Mouse (Mus musculus) embryonic facial prominence, embryonic 13.5 days (tissue): ENCODE data around the gene Tmed9. TPM values are rescaled to one million over a fixed set of nuclear protein-coding genes. Genes with fewer than 3 reads are reported as not detected.

ENCODE experiments used
- ATAC-seq: fragments of 200-750 bp; cut with Nextera tagmentation; 2 replicates; pipeline ENCODE4 v1.8.0; 2017; ENCODE audit warnings: low read depth; ENCODE audit not compliant: insufficient number of reproducible peaks, insufficient read depth, low FRiP score, low TSS enrichment
- H3K27ac ChIP-seq: fragments of 300-500 bp; sonication (generic); 2 replicates; pipeline ENCODE4 v1.5.1; 2015; ENCODE audit warnings: moderate library complexity, mild to moderate bottlenecking, inconsistent platforms
- H3K27me3 ChIP-seq: fragments of 300-500 bp; sonication (generic); 2 replicates; pipeline ENCODE4 v1.6.1; 2015; ENCODE audit warnings: mild to moderate bottlenecking, inconsistent platforms
- H3K36me3 ChIP-seq: fragments of 300-500 bp; sonication (generic); 2 replicates; pipeline ENCODE4 v1.6.1; 2015; ENCODE audit warnings: mild to moderate bottlenecking, inconsistent platforms
- H3K4me1 ChIP-seq: fragments of 300-500 bp; sonication (generic); 2 replicates; pipeline ENCODE4 v1.6.1; 2015; ENCODE audit warnings: inconsistent platforms
- H3K4me2 ChIP-seq: fragments of 300-500 bp; sonication (generic); 2 replicates; pipeline ENCODE4 v1.6.1; 2015; ENCODE audit warnings: moderate library complexity, mild to moderate bottlenecking, inconsistent platforms
- H3K4me3 ChIP-seq: fragments of 300-500 bp; sonication (generic); 2 replicates; pipeline ENCODE4 v1.5.1; 2015; ENCODE audit warnings: mild to moderate bottlenecking, inconsistent platforms
- H3K9ac ChIP-seq: fragments of 300-500 bp; sonication (generic); 2 replicates; pipeline ENCODE4 v1.6.1; 2015; ENCODE audit warnings: mild to moderate bottlenecking, inconsistent platforms
- H3K9me3 ChIP-seq: fragments of 300-500 bp; sonication (generic); 2 replicates; pipeline ENCODE4 v1.6.1; 2016; ENCODE audit warnings: inconsistent platforms
- WGBS: fragments of 180-500 bp; shearing (Covaris S2); methylation state at CpG from one replicate; pipeline ENCODE4 v1.1.7; 2015; ENCODE audit warnings: mixed read lengths; 5-methylcytosine and 5-hydroxymethylcytosine counted together
- polyA plus RNA-seq: library from polyadenylated mRNA; unstranded; fragments of >200 nt; fragmentation: Nextera tagmentation; extraction: Ambion mirVana; gene quantifications from 2 replicates; pipeline ENCODE4 v1.2.1, GENCODE M21; 2015

The Tmed9 gene
- polyA plus RNA-seq, 1 experiment from 2014 or later = 158 TPM

DNA sequence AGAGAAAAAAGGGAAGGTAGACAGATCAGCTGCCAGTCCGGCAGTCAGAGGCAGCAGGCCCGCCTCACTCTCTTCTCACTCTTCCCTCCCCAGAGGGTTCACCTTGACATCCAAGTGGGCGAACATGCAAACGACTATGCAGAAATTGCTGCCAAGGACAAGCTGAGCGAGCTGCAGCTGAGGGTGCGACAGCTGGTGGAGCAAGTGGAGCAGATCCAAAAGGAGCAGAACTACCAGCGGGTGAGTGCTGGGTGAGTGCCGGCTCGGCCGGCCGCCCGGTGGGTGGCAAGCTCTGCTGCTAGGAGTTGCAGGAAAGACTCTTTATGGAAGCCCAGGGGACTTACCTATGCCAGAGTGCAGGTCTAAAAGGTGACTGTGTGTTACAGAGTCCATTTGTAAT lies 21.8 kb downstream of the Tmed9 start:
- H3K27ac ChIP-seq = no peak overlapping the region
- H3K9ac ChIP-seq = no peak overlapping the region
- H3K27me3 ChIP-seq = peaks cover 5% of the 10 kb centered on the region
- H3K4me2 ChIP-seq = no peak overlapping the region
- peaks cover 43% of the 10 kb centered on the region for H3K36me3 ChIP-seq
- H3K4me1 ChIP-seq = peaks cover 16% of the 10 kb centered on the region; the same call in 1 of the 2 replicates
- no peak overlapping the region for H3K4me3 ChIP-seq
- no peak for ATAC-seq
- H3K9me3 ChIP-seq = no peaks in the 10 kb centered on the region
- 89% methylated on average over 12 of the region's 12 CpGs for WGBS

DNA sequence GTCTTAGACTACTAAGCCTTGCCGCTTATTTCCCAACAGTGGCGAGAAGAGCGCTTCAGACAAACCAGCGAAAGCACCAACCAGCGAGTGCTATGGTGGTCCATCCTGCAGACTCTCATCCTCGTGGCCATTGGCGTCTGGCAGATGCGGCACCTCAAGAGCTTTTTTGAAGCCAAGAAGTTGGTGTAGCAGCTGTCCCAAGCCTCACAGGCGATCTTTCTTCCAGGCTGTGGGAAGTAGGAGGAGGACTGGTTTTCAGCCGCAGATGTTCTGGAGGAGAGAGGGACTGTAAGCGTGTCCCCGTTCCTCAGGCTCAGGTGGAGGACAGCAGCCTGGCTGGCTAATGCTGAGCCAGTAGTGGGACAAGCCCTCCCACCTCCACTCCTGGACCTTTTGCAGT lies 23.3 kb downstream of the Tmed9 start:
- 96% methylated on average over 12 of the region's 12 CpGs for WGBS
- no peak overlapping the region for H3K27ac ChIP-seq
- H3K4me3 ChIP-seq = no peak overlapping the region
- peaks cover 23% of the 10 kb centered on the region for H3K4me1 ChIP-seq
- no peaks in the 10 kb centered on the region for H3K9me3 ChIP-seq
- 0 out of 2 replicates have a peak, but pooled peaks cover under 1% of the 10 kb centered on the region for H3K27me3 ChIP-seq
- no peak overlapping the region for H3K9ac ChIP-seq
- H3K4me2 ChIP-seq = no peak overlapping the region
- no peak for ATAC-seq
- peaks cover 43% of the 10 kb centered on the region for H3K36me3 ChIP-seq

DNA sequence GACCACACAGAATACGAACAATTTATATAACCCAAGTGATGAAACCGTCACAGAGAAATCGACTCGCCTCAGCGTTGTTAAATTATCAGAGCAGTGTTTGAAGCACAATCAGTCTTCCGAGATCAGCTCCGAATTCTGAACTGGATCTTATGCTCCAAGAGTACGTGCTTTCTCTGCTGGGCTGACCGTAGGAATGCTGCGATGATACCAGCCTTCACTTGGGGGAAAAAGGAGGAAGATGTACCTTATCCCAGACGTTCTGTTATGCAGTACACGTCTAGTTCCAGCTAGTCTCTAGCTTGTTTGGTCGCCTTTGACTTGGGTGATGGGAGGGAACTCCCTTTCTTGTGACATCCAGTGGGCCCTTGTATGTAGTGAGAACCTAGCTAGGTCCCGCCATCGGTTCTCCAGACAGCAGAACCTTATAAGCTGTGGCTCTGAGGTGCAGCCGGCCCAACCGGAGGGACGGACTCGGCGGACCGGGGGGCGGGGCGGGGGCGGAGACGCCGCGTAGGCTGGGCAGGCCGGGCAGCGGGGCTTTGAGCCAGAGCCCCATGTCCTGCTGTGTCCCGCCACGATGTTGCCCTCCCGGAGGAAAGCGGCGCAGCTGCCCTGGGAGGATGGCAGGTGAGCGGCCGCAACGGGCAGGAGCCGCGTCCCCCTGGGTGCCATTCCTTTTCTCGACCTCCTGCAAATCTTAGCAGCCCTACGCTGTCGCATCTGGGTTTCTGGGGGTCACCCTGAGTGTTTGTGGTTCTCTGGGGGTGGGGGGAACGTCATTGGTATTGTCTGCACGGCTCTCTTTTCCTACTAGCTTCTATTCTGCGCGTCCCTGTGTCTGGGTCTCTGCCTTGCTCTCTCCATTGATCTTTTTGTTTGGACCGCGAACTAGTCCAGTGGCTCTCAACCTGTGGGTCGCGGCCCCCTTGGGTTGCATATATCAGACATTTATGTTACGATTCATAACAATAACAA lies 26.3 kb downstream of the Tmed9 start, which contains the start of gene B4galt7:
Gene B4galt7, plus strand, starts transcription at position 331 of the 975 bp plus-strand sequence.
- Histone ChIP-seq H3K27me3 (no peaks in the 10 kb centered on the region), H3K27ac (no peak within 1 kb of the TSS), H3K4me1 (peaks cover 13% of the 10 kb centered on the region), H3K9ac (peak within 1 kb of the TSS; percentile 91), H3K4me2 (peak within 1 kb of the TSS; percentile 75), H3K4me3 (peak within 1 kb of the TSS; percentile 74), H3K36me3 (peaks cover 50% of the 10 kb centered on the region), H3K9me3 (no peaks in the 10 kb centered on the region)
- 10% methylated on average over 51 of the region's 51 CpGs for WGBS
- peak; percentile 73; the same call in 1 of the 2 replicates for ATAC-seq

DNA sequence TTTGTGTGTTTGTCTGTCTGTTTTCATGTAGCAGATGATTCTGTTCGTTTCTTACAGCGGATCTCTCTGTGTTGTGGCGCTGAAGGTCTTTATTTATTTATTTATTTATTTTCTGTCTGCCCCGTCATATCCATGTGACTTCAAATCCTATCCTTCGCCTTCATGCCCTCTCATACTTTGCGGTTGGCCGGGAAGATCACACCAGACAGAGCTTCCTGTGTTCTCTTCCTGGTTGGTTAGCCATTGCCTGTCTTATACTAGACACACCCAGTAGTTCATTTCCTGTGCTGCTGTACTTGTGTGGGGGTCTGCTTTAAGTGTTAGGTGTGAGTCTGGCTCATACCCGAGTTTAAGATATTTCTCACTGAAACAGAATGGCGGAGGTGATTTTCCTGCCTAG lies 27.1 kb downstream of the Tmed9 start:
- Histone ChIP-seq H3K4me3 (peak overlapping the region; percentile 74), H3K9me3 (no peaks in the 10 kb centered on the region), H3K36me3 (peaks cover 47% of the 10 kb centered on the region), H3K27me3 (no peaks in the 10 kb centered on the region), H3K4me2 (peak overlapping the region; percentile 75), H3K9ac (peak overlapping the region; percentile 91), H3K4me1 (peaks cover 13% of the 10 kb centered on the region), H3K27ac (no peak overlapping the region)
- ATAC-seq = no peak
- WGBS = 18% methylated on average over 9 of the region's 9 CpGs

DNA sequence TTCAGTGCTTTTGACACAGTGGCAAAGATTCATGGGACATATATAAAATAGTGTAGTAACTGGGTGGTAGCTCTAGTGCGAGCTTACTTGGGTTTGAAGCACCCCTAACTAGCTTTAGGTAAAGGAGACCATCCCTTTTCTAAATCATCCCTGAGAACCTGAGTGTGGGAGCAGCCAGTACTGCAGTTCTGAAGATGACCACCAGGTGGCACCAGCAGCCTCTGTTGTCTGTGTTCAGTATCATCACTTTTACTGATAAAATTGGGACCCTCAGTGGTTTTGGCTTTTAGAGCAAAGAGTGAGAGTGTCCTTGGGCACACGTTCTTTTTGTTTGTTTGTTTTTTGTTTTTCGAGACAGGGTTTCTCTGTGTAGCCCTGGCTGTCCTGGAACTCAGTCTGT lies 28.1 kb downstream of the Tmed9 start:
- H3K4me3 ChIP-seq = no peak overlapping the region
- 13% methylated on average over 3 of the region's 3 CpGs for WGBS
- H3K4me1 ChIP-seq = peaks cover 13% of the 10 kb centered on the region
- H3K9me3 ChIP-seq = no peaks in the 10 kb centered on the region
- no peak overlapping the region; the same call in 1 of the 2 replicates for H3K4me2 ChIP-seq
- no peaks in the 10 kb centered on the region for H3K27me3 ChIP-seq
- ATAC-seq = no peak
- H3K27ac ChIP-seq = no peak overlapping the region
- no peak overlapping the region for H3K9ac ChIP-seq
- H3K36me3 ChIP-seq = peaks cover 44% of the 10 kb centered on the region

DNA sequence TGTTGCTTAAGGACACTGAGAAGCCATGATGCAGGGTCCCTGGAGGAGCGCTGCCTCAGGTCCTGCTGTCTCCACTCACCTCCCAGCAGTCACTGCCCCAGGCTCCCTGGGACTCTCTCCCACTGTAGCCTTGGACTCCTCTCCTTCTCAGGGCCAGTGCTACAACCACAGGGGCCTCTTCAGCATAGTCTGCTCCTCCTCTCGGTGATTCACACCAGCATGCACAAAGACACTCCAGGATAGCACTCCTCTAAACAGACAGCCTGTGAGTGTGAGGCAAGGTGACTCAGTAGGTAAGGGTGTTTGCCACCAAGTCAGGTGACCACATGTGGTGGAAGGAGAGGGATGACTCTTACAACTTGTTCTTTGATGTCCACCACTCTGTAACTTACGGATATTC lies 31.1 kb downstream of the Tmed9 start:
- peaks cover 10% of the 10 kb centered on the region for H3K4me1 ChIP-seq
- no peak overlapping the region for H3K27ac ChIP-seq
- H3K9ac ChIP-seq = no peak overlapping the region
- H3K36me3 ChIP-seq = peaks cover 55% of the 10 kb centered on the region
- no peak for ATAC-seq
- WGBS = 98% methylated on average over 3 of the region's 3 CpGs
- H3K4me3 ChIP-seq = no peak overlapping the region
- H3K27me3 ChIP-seq = no peaks in the 10 kb centered on the region
- no peak overlapping the region for H3K4me2 ChIP-seq
- H3K9me3 ChIP-seq = no peaks in the 10 kb centered on the region

DNA sequence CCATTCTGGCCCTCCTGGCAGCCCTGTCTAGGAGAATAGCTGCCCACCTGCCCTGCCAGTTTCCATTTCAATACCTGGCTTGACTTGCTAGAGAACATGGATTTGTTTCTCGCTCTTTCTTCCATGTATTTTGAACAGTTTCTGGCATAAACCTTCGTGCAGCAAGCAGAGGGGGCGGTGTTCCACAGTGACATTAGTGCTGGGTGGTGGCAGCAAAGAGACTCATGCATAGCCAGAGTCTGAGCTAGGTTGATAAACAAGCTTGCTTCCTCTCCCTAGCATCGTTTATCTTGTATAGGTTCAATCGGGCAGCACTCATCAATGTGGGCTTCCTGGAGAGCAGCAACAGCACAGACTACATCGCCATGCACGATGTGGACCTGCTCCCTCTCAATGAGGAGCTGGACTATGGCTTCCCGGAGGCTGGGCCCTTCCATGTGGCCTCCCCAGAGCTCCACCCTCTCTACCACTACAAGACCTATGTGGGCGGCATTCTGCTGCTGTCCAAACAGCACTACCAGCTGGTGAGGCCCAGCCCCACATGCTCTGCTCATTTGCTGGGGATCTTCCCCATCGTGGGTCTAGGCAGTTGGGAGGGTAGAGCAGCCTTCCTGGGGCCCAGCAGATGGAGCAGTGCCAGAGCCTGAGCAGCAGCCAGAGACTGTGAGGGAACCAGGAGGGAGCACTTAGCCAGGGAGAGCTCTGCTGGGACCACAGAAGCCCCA lies 33.5 kb downstream of the Tmed9 start:
- ATAC-seq = no peak
- Histone ChIP-seq H3K27ac (no peak overlapping the region), H3K27me3 (no peaks in the 10 kb centered on the region), H3K9ac (peak overlapping the region; percentile 11; the same call in 1 of the 2 replicates), H3K4me3 (no peak overlapping the region), H3K4me1 (peaks cover 10% of the 10 kb centered on the region; the same call in 1 of the 2 replicates), H3K4me2 (no peak overlapping the region), H3K36me3 (peaks cover 71% of the 10 kb centered on the region), H3K9me3 (no peaks in the 10 kb centered on the region)
- WGBS = 82% methylated on average over 10 of the region's 10 CpGs

DNA sequence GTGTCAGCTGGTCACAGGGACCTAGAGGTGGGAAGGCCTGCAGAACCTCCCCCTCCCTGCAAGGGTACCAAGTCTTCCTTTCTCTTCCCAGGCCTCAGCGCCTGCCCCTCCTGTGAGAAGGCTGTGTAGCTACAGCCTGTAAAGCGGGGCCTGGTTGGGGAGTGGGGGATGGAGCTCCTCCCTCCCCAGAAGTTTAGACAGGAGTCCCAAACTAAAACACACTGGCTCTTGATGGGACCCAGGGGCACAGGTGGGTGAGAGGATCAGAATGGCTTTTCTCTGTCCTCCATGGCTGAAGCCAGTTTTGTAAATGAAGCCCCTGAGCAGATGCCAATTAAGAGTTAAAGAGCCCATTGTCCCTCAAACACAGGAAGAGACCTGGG lies 34.1 kb downstream of the Tmed9 start:
- no peak for ATAC-seq
- 97% methylated on average over 2 of the region's 2 CpGs for WGBS
- Histone ChIP-seq H3K36me3 (peaks cover 71% of the 10 kb centered on the region), H3K27me3 (no peaks in the 10 kb centered on the region), H3K9me3 (no peaks in the 10 kb centered on the region), H3K27ac (no peak overlapping the region), H3K9ac (0 out of 2 replicates have a peak overlapping the region, but pooled peaks have one; percentile 11), H3K4me1 (peaks cover 13% of the 10 kb centered on the region; the same call in 1 of the 2 replicates), H3K4me3 (no peak overlapping the region), H3K4me2 (no peak overlapping the region)

DNA sequence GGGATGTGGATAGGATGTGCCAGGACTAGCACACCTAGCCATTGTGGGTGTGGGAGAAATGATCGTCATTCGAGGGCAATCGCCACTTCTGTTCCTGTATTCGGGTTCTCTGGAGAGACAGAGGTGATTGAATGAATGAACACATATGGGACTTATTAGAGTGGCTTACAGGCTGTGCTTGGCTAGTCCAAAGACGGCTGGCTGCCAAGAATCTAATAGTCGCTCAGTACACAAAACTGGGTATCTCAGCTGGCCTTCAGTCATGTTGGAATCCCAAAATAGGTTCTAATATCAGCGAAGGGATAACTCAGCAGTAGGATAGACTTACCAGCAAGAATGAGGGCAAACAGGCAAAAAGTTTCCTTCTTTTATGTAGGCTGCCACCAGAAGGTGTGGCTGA lies 38.5 kb downstream of the Tmed9 start:
- Histone ChIP-seq H3K4me2 (no peak overlapping the region), H3K4me1 (peaks cover 13% of the 10 kb centered on the region; the same call in 1 of the 2 replicates), H3K9me3 (no peaks in the 10 kb centered on the region), H3K9ac (no peak overlapping the region), H3K27me3 (no peaks in the 10 kb centered on the region), H3K27ac (no peak overlapping the region), H3K36me3 (peaks cover 43% of the 10 kb centered on the region), H3K4me3 (no peak overlapping the region)
- no peak for ATAC-seq
- WGBS = 35% methylated on average over 7 of the region's 7 CpGs

DNA sequence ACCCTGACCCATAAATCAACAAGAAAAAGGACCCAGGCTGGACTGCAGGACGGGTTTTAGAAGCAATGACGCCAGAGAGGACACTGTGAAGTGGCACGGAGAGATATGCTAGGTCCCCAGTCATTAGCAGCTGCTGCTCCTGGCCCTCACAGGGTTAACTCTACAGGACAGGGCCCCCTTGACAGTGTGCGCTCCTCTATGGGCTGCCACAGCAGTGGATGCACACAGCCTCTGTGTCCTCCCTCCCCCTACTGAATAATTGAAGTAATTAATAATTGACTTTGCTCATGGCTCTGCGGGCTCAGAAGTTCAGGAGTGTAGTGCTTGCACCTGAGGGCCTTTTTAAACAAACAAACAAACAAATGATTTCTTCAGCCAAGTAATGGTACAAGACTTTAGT lies 39.9 kb downstream of the Tmed9 start:
- WGBS = 47% methylated on average over 5 of the region's 5 CpGs
- H3K9ac ChIP-seq = no peak overlapping the region
- peaks cover 28% of the 10 kb centered on the region for H3K36me3 ChIP-seq
- H3K27ac ChIP-seq = no peak overlapping the region
- ATAC-seq = no peak
- H3K4me1 ChIP-seq = peaks cover 13% of the 10 kb centered on the region; the same call in 1 of the 2 replicates
- no peaks in the 10 kb centered on the region for H3K27me3 ChIP-seq
- no peak overlapping the region for H3K4me2 ChIP-seq
- H3K9me3 ChIP-seq = no peaks in the 10 kb centered on the region
- no peak overlapping the region for H3K4me3 ChIP-seq

DNA sequence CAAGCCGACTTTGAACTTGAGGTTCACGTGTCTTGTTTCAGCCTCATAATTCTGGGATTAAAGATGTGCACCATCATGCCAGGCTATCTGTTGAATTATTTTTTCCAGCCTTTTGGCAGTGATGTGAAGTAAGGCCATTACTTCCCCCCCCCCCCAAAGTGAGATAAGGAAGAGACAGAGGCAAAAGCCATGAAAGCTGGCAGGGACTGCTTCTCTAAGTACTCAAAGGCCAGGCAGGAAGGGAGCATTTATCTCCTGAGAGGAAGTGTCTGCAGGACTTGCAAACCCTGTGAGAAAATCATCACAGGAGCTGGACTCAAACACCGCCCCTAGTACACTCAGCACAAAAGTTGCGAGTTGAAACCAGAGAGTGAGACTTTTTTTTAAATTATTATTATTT lies 45.8 kb downstream of the Tmed9 start:
- Histone ChIP-seq H3K4me1 (peaks cover 15% of the 10 kb centered on the region), H3K36me3 (no peaks in the 10 kb centered on the region; the same call in 1 of the 2 replicates), H3K4me3 (no peak overlapping the region), H3K27ac (no peak overlapping the region), H3K9ac (no peak overlapping the region), H3K9me3 (no peaks in the 10 kb centered on the region), H3K27me3 (no peaks in the 10 kb centered on the region), H3K4me2 (no peak overlapping the region)
- 94% methylated on average over 4 of the region's 4 CpGs for WGBS
- no peak for ATAC-seq
